Mouse (Mus musculus) kidney, postnatal 10 days (tissue): ENCODE measurements at regions not wholly inside any gene's neighbourhood (a gene's known extent, or its start where the extent isn't known, plus 50 kb on each side); places are given as distances from the start of the nearest gene placed in this dataset.

Source experiments
- DNase-seq: peaks from one replicate; pipeline ENCODE4 v3.0.0; 2021; ENCODE audit warnings: mixed read lengths

- DNase-seq, result no peak
Measured at GRCm38 (mm10) chr19:22066302-22066701, 72.5 kb upstream of the Trpm3 start.

- no peak for DNase-seq
Measured at GRCm38 (mm10) chr19:22070246-22071030, 68.4 kb upstream of the Trpm3 start.

GRCm38 (mm10) chr19:22071701-22072100, 67.1 kb upstream of the Trpm3 start:
- DNase-seq, result no peak

GRCm38 (mm10) chr19:22074042-22074441, 64.8 kb upstream of the Trpm3 start:
- DNase-seq, result no peak

- no peak for DNase-seq
Measured at GRCm38 (mm10) chr19:22081448-22081847, 57.4 kb upstream of the Trpm3 start.
